Mouse (Mus musculus): Measurements from ENCODE around the gene Gng4. TPM values are rescaled to one million over a fixed set of nuclear protein-coding genes. Genes with fewer than 3 reads are reported as not detected.

Gene Gng4
- total RNA-seq, 2 experiments from 2014 or later: 0.31 to 0.47 TPM

GRCm38 (mm10) chr13:13808337-13809132 is 24.7 kb downstream of the Gng4 start:
- intact Hi-C loops (cut with DNase I; ENCODE audit: low total_unique reads): no loop called here
- DNase-seq: no peak

DNA sequence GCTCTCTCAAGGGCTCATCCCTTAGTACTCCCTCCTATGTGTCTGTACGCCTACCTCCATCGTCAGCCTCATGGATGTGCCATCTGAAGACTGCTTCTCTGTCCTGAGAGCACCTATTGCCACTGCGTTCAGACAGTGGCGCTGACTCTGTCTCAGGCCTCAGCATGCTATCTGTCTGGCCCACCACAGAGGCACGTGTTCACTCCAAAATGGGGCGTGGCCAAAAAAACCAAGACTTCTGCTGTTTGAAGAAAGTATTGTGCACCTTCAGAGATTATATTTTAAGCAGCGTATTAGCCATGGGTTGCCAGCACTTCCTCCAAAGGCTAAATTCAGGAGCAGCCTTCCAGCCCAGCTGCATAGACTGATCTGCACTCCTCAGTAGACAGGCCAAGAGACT is 27.0 kb downstream of the Gng4 start:
- intact Hi-C loops (cut with DNase I; ENCODE audit: low total_unique reads): no loop called here
- DNase-seq: no peak

DNA sequence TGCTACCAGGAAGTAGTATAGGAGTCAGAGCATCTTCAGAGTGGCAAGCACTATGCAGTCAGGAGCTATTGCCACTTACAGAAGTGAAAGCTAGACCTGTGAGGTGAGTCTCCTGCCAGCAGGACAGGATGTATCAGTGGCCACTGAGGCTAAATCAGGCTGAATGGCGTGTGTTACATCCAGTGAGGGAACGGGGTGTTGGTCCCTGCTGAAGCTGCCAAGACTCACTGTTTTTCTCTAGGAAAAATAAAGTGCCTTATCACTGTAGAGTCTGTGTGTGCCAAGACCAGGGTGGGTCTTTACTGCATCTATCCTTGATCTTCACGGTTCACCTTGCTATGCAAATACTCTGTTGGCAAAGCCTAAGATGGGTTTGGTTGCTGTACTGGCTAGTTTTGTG is 34.8 kb downstream of the Gng4 start:
- DNase-seq: no peak
- intact Hi-C loops (cut with DNase I; ENCODE audit: low total_unique reads): no loop called here

DNA sequence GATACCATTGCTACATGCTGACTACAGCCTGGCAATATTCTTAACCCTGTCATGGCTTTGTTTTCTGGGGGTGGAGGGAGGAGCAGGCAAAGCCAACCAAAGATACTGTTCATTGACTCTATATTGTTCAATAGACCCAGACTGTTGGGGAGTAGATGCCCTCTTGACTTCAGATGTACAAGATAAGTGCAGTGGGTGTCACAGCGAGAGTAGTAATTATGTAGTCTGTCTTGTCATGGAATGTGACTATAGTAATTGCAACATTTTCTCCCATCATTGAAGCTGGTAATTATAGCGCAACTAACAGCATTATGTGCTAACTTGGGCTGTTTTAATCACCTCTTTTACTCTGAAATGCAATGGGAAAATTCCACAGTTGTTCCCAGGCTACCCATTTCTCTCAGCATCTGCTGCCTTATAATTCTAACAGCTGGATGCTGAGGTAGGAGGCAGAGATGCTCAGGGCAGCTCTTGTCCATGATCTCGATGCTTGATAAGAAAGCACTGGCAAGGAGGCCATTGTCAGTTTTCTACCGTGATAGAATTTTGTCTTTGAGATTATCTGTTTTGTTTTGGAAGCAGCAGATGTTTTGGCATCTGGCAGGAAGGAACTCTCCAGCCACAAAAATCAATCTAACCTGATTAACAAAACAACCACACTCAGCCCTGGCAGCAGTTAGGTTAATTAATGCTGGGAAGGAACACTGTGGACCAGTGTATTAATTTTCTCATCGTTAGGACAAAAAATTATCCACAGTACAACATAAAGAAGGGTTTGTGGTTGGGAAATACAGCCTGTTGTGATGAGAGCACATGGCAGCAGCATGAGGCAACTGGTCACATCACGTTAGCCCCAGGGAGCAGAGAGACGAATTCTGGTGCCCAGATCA is 36.6 kb downstream of the Gng4 start:
- intact Hi-C loops (cut with DNase I; ENCODE audit: low total_unique reads): no loop called here
- no peak for DNase-seq

DNA sequence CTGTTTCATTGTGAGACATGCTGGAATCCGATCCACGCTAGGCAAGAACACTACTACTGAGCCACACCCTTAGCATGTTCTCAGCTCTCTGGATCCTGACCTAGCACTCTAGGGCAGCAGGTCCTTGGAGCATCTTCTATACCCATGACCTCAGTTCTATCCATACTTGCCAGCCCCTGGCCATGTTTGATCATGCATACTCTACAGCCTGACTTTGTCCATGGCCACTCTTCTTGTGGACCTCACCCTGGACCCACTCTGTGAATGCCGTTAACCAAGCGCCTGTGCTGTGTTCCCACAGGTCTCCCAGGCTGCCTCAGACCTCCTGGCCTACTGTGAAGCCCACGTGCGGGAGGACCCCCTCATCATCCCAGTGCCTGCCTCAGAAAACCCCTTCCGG is 41.1 kb downstream of the Gng4 start:
- DNase-seq: no peak
- intact Hi-C loops (cut with DNase I; ENCODE audit: low total_unique reads): no loop called here

- intact Hi-C loops (cut with DNase I; ENCODE audit: low total_unique reads): no loop called here
Measured at GRCm38 (mm10) chr13:13826533-13826932, 42.7 kb downstream of the Gng4 start.

DNA sequence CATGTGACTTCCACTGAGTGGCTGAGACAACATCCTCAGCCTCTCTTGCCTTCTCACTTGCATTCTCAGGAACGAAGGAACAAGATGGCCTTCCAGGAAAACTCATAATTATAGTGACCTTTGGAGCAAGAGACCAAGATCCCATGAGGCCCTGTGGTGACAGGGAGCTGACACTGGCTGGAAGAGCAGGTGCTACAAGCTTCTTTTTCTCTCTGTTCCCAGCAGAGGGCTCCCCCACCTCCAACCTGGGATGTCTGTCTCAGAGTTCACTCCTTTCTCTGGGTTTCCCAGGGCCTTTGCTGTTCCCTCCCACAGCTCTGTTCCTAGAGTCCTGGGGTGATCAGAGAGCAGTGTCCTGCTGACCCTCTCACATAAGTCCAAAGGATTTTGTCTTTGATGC is 44.3 kb downstream of the Gng4 start:
- no peak for DNase-seq
- intact Hi-C loops (cut with DNase I; ENCODE audit: low total_unique reads): no loop called here

More at GRCm38 (mm10) chr13:13826533-13826932, 42.7 kb downstream of the Gng4 start:
- DNase-seq: no peak

DNA sequence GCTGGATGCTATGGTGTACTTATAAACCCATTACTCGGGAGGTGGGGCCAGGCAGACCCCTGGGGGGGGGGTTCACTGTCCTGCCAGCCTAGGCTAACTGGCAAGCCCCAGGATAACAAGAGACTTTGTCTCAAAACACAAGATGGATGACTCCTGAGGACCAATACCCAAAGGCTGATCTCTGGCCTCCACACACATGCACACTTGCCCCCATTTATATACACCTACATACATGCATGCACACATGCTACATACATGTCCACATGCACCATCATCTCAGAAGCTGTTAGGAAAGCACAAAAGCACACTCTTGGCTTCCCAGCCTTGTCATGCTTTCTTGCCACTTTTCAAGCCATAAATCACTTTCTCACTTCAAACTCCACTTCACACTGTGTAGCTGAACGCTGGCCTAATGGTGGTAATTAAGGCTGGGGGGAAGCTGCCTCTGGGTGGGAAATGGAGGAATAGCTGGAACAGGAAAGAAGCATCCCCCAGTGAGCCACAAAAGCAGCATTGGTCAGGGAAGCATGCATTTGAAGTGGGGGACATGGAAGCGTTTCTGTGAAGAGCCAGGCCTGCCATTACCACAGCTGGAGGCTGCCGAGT is 46.7 kb downstream of the Gng4 start:
- intact Hi-C loops (cut with DNase I; ENCODE audit: low total_unique reads): no loop called here
- DNase-seq: no peak

- intact Hi-C loops (cut with DNase I; ENCODE audit: low total_unique reads): no loop called here
- DNase-seq: no peak
Measured at GRCm38 (mm10) chr13:13835180-13835579, 51.3 kb downstream of the Gng4 start.

DNA sequence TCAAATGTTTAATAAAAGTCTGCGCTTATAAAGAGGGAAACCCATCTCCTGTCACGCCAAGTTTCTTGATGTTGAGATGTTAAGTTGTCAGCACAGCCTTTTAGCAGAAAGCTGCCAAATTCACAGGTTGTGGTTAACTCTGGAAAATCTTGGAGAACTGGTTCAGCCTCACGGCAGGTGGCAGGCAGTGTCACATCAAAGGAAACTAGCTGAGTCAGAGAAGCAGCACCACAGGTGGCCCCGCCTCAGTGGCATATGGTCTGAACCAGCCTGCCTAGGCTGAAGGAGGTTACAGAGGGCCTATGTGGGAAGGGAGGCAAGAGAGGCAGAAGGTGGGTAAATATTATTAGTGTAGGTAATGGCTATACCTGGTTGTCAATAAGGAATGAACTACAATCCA is 61.2 kb downstream of the Gng4 start:
- intact Hi-C loops (cut with DNase I; ENCODE audit: low total_unique reads): no loop called here
- no peak for DNase-seq

GRCm38 (mm10) chr13:13847075-13847599 is 63.3 kb downstream of the Gng4 start:
- intact Hi-C loops (cut with DNase I; ENCODE audit: low total_unique reads): no loop called here
- no peak for DNase-seq

DNA sequence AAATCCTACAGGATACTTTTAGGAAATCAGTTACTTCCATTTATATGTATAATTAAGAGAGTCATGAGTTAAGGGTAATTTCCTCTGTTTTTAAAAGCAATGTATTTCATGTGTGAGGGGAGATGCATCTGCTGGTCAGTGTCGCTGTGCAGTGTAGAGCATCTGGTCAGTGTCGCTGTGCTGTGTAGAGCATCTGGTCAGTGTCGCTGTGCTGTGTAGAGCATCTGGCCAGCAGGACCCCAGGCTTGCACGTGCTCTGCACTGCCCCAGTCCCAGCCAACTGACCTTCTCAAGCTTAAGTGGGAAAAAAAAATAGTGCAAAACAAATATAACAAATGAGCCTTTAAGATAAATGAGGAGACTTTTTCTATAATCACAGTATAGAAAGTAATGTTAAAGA is 73.3 kb downstream of the Gng4 start:
- intact Hi-C loops (cut with DNase I; ENCODE audit: low total_unique reads): no loop called here
- DNase-seq: no peak

- no peak for DNase-seq
- intact Hi-C loops (cut with DNase I; ENCODE audit: low total_unique reads): no loop called here
Measured at GRCm38 (mm10) chr13:13862346-13862745, 78.5 kb downstream of the Gng4 start.

GRCm38 (mm10) chr13:13862941-13863340 is 79.1 kb downstream of the Gng4 start:
- intact Hi-C loops (cut with DNase I; ENCODE audit: low total_unique reads): no loop called here

GRCm38 (mm10) chr13:13866339-13866738 is 82.5 kb downstream of the Gng4 start:
- intact Hi-C loops (cut with DNase I; ENCODE audit: low total_unique reads): no loop called here
- no peak for DNase-seq

More at GRCm38 (mm10) chr13:13862941-13863340, 79.1 kb downstream of the Gng4 start:
- no peak for DNase-seq

DNA sequence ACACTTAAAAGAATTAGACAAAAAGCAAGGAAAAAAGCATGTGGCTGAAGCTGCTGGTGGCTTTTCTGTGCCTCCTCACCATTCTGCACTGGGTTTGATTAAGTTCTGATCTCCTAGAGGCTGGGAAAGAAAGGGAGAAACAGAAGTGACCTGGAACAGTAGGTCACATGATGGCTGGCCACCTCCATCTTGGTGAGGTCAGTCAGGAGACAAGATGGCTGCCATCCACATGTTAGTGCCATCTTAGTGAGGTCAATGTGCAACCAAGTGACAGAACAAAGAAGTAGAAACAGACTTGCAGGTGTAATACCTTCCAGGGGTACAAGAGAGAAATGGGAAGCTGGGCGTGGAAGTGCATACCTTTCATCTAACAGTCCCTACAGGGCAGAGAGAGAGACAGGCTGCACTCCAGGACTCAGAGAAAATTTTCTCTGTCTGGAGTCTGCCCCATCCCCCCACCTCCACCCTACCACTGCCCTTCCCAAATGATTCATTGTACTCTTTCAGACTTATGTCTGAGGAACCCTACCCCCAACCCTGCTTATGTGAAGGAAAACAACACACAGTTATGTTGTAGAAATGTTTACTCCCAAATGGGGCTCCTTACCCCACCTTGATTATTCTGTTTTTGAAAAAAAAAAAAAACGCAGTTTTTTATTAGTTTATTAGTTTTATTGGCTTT is 83.4 kb downstream of the Gng4 start:
- intact Hi-C loops (cut with DNase I; ENCODE audit: low total_unique reads): no loop called here

GRCm38 (mm10) chr13:13867922-13868321 is 84.1 kb downstream of the Gng4 start:
- intact Hi-C loops (cut with DNase I; ENCODE audit: low total_unique reads): no loop called here
- no peak for DNase-seq

More for the DNA sequence above, 83.4 kb downstream of the Gng4 start:
- DNase-seq: no peak
